Mouse (Mus musculus) brain, embryonic 14.5 days (tissue): ENCODE measurements at regions not wholly inside any gene's neighbourhood (a gene's known extent, or its start where the extent isn't known, plus 50 kb on each side); places are given as distances from the start of the nearest gene placed in this dataset.

Source experiments
- CTCF ChIP-seq: fragments of 200-500 bp; IDR thresholded peaks from 2 replicates; pipeline ENCODE4 v1.5.1; 2012; ENCODE audit warnings: inconsistent platforms, mild to moderate bottlenecking, moderate library complexity, borderline replicate concordance; ENCODE audit not compliant: insufficient read depth, insufficient read length; ENCODE audit errors: extremely low read depth
- POLR2A ChIP-seq: fragments of 200-500 bp; IDR thresholded peaks from 2 replicates; pipeline ENCODE4 v1.6.1; 2012; ENCODE audit warnings: mild to moderate bottlenecking, inconsistent platforms, borderline replicate concordance; ENCODE audit not compliant: poor library complexity, insufficient read depth, insufficient read length, severe bottlenecking; ENCODE audit errors: extremely low read depth

DNA sequence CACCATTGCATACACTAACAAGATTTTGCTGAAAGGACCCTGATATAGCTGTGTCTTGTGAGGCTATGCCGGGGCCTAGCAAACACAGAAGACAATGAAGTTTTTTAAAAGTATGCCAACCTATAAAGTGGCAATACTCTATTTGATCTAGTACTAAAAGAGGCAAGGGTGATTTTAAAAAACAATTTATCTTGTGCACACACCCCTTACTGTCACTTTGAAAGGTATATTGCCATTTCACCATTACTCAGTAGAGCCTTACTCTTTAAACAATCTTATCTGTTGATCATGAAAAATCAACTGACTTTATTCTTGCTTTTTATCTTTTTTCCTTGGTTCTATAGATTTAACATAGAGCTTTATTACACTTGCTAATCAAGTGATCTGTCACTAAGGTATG lies 859.1 kb upstream of the Slc10a2 start:
- TF ChIP-seq CTCF = no peak
- no peak for TF ChIP-seq POLR2A
